Mouse (Mus musculus) E14TG2a.4 (cell line): Measurements from ENCODE around the gene Aars2.

Experiments
- CTCF ChIP-seq: conservative IDR thresholded peaks from 2 replicates; pipeline ENCODE4 v1.5.1; 2014; ENCODE audit warnings: low read length
- POU5F1 ChIP-seq: IDR thresholded peaks from 2 replicates; pipeline ENCODE4 v1.6.1; 2014; ENCODE audit warnings: low read length, borderline replicate concordance

GRCm38 (mm10) chr17:45564531-45565084, 58.0 kb downstream of the Aars2 start:
- no peak for TF ChIP-seq CTCF
- no peak for TF ChIP-seq POU5F1
